Mouse (Mus musculus): ENCODE measurements at regions not wholly inside any gene's neighbourhood (a gene's known extent, or its start where the extent isn't known, plus 50 kb on each side); places are given as distances from the start of the nearest gene placed in this dataset.

DNA sequence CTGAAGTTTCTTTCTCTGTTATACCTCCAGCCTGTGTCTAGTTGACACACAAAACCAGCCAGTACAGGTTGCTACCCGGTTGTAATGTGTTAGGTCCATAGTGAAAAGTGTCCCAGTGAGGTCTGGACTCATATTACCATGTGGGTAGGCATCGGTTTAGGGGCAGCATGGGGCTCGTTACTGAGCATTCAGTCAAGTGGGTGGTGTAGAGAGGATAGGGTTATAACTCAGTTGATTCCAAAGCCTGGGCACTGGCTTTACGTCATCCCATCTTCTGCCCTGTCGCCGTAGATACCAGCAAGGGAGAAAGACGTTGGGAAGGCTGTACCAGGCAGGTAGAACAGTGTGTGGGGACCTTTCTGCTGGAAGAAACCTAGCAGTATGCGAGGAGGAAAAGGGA lies 129.2 kb upstream of the Slc38a2 start:
- Histone ChIP-seq H3K4me2 (ENCODE audit: low read length) (no peak overlapping the region), H3K9me3 (replicated peaks; ENCODE audit: low read length) (no peaks in the 10 kb centered on the region), H3K4me3 (replicated peaks; ENCODE audit: low read depth, low read length) (no peak overlapping the region), H3K4me1 (replicated peaks; ENCODE audit: insufficient read depth, low read length) (no peaks in the 10 kb centered on the region; the same call in 1 of the 2 replicates), H3K9ac (ENCODE audit: low read depth, low read length) (no peak overlapping the region), H3K27me3 (ENCODE audit: insufficient read depth, low read length) (no peaks in the 10 kb centered on the region), H3K36me3 (ENCODE audit: insufficient read depth, low read length) (no peaks in the 10 kb centered on the region), H3K27ac (no peak overlapping the region)
- TF ChIP-seq CTCF (IDR thresholded peaks at IDR 0.05; ENCODE audit: low read depth), result no peak
- DNase-seq (ENCODE audit: low spot score), result no peak
- no peak for ATAC-seq (replicated peaks; ENCODE audit: low FRiP score, low read depth)
- WGBS, result 82% methylated on average over 8 of the region's 8 CpGs

GRCm38 (mm10) chr15:96827931-96828330 lies 128.4 kb upstream of the Slc38a2 start:
- DNase-seq (ENCODE audit: low spot score), result no peak
- Histone ChIP-seq H3K27ac (no peak overlapping the region), H3K4me2 (ENCODE audit: low read length) (no peak overlapping the region), H3K4me1 (replicated peaks; ENCODE audit: insufficient read depth, low read length) (no peaks in the 10 kb centered on the region; the same call in 1 of the 2 replicates), H3K9ac (ENCODE audit: low read depth, low read length) (no peak overlapping the region), H3K36me3 (ENCODE audit: insufficient read depth, low read length) (no peaks in the 10 kb centered on the region), H3K27me3 (ENCODE audit: insufficient read depth, low read length) (no peaks in the 10 kb centered on the region), H3K4me3 (replicated peaks; ENCODE audit: low read depth, low read length) (no peak overlapping the region), H3K9me3 (replicated peaks; ENCODE audit: low read length) (no peaks in the 10 kb centered on the region)
- ATAC-seq (replicated peaks; ENCODE audit: low FRiP score, low read depth), result no peak
- WGBS, result 59% methylated on average over 8 of the region's 8 CpGs
- TF ChIP-seq CTCF (IDR thresholded peaks at IDR 0.05; ENCODE audit: low read depth), result no peak

DNA sequence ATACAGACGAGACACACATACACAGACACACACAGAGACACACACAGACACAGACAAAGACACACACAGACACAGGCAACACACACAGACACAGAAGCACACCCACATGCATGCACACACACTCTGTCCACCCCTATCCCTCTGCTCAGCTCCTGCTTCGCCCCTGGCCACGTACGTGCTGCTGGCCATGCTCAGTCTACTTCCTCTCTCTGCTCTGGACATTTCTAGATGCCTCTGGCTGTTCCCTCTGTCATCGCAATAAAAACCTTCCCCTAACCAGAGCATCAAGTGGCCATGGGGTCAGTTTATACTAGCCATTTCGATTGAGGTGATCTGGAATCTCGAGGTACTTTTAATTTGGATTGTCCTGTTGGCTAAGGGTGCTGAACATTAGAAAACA lies 118.9 kb upstream of the Slc38a2 start:
- 78% methylated on average over 7 of the region's 7 CpGs for WGBS

DNA sequence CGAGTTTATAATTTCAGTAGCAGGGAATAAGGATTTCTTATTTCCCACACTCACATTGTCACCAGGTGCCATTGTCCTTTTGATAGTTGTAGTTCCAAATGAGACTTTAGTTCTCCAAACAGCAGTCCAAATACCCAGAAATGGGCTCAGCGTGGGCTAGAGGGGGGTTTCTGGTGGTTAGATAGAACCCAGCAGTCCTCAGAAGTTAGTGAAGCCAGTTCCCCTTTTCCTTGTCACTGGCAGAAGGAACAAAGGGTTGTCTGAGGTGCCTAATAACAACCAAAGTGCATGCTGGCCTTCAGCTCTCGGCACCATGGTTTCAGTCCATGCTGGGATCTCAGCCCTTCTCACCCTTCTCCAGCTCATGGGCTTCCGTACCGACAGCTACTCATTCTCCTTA lies 118.1 kb upstream of the Slc38a2 start:
- no peak for ATAC-seq (replicated peaks; ENCODE audit: low FRiP score, low read depth)
- no peak overlapping the region for H3K27ac ChIP-seq

More for the DNA sequence above, 118.9 kb upstream of the Slc38a2 start:
- DNase-seq (ENCODE audit: low spot score), result no peak
- Histone ChIP-seq H3K27ac (no peak overlapping the region), H3K4me3 (replicated peaks; ENCODE audit: low read depth, low read length) (no peak overlapping the region), H3K9ac (ENCODE audit: low read depth, low read length) (no peak overlapping the region), H3K4me2 (ENCODE audit: low read length) (no peak overlapping the region), H3K4me1 (replicated peaks; ENCODE audit: insufficient read depth, low read length) (no peaks in the 10 kb centered on the region), H3K27me3 (ENCODE audit: insufficient read depth, low read length) (no peaks in the 10 kb centered on the region), H3K9me3 (replicated peaks; ENCODE audit: low read length) (no peaks in the 10 kb centered on the region), H3K36me3 (ENCODE audit: insufficient read depth, low read length) (no peaks in the 10 kb centered on the region)
- no peak for ATAC-seq (replicated peaks; ENCODE audit: low FRiP score, low read depth)
- no peak for TF ChIP-seq CTCF (IDR thresholded peaks at IDR 0.05; ENCODE audit: low read depth)

DNA sequence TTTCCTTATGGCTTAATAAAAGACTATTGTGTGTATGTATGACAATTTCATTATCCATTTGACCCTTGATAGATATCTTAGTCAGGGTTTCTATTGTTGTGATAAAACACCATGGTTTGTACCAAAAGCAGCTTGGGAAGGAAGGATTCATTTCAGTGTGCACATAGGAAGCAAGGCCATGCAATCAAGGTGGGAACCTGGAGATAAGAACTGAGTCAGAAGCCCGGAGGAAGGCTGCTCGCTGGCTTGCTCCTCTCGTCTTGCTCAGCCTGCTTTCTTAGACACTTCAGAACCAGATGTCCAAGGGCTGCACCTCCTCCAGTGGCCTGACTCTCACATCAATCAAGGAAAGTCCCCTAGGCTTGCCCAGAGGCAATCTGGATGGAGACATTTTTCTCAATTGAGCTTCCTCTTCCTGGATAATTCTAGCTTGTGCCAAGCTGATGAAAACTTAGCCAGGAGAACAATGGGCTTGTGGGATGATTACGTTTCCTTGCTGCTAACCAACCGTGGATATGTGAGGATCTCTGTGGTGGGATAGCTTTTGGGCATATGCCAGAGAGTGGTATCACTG lies 117.6 kb upstream of the Slc38a2 start:
- Histone ChIP-seq H3K27ac (no peak overlapping the region), H3K9me3 (replicated peaks; ENCODE audit: low read length) (0 out of 2 replicates have a peak, but pooled peaks cover 2% of the 10 kb centered on the region), H3K4me3 (replicated peaks; ENCODE audit: low read depth, low read length) (no peak overlapping the region), H3K4me1 (replicated peaks; ENCODE audit: insufficient read depth, low read length) (no peaks in the 10 kb centered on the region), H3K36me3 (ENCODE audit: insufficient read depth, low read length) (no peaks in the 10 kb centered on the region), H3K27me3 (ENCODE audit: insufficient read depth, low read length) (no peaks in the 10 kb centered on the region), H3K9ac (ENCODE audit: low read depth, low read length) (no peak overlapping the region), H3K4me2 (ENCODE audit: low read length) (no peak overlapping the region)
- TF ChIP-seq CTCF (IDR thresholded peaks at IDR 0.05; ENCODE audit: low read depth), result no peak
- WGBS, result 65% methylated on average over 5 of the region's 5 CpGs
- ATAC-seq (replicated peaks; ENCODE audit: low FRiP score, low read depth), result no peak
- DNase-seq (ENCODE audit: low spot score), result no peak

More for the DNA sequence above, 118.1 kb upstream of the Slc38a2 start:
- Histone ChIP-seq H3K4me2 (ENCODE audit: low read length) (no peak overlapping the region), H3K9me3 (replicated peaks; ENCODE audit: low read length) (no peaks in the 10 kb centered on the region), H3K4me3 (replicated peaks; ENCODE audit: low read depth, low read length) (no peak overlapping the region), H3K9ac (ENCODE audit: low read depth, low read length) (no peak overlapping the region), H3K27me3 (ENCODE audit: insufficient read depth, low read length) (no peaks in the 10 kb centered on the region), H3K36me3 (ENCODE audit: insufficient read depth, low read length) (no peaks in the 10 kb centered on the region), H3K4me1 (replicated peaks; ENCODE audit: insufficient read depth, low read length) (no peaks in the 10 kb centered on the region)
- no peak for TF ChIP-seq CTCF (IDR thresholded peaks at IDR 0.05; ENCODE audit: low read depth)
- WGBS, result 86% methylated on average over 5 of the region's 5 CpGs
- no peak for DNase-seq (ENCODE audit: low spot score)

- no peak for ATAC-seq (replicated peaks; ENCODE audit: low FRiP score, low read depth)
- no peak overlapping the region for H3K27ac ChIP-seq
- 45% methylated on average over 2 of the region's 2 CpGs for WGBS
These were observed 113.9 kb upstream of the Slc38a2 start for GRCm38 (mm10) chr15:96813472-96813871.

DNA sequence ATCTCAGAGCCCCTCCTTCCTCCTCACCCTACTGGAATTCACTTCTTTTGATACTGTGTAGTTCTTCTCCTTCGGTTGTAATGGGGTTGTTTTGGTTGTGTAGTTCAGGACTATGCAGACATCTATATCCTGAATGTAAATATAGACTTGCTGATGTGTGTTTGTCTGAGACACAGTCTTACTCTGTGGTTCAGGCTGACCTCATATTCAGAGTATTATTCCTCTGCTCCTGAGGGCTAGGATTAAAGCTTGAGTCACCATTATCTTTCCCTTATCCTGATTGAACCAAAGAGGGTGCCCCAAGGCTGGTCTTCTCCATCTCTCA lies 103.2 kb upstream of the Slc38a2 start:
- whole genome bisulfite sequencing, result 62% methylated on average over 1 of the region's 1 CpGs
- no peak for ATAC-seq (replicated peaks; ENCODE audit: low FRiP score, low read depth)
- H3K4me1 ChIP-seq (replicated peaks; ENCODE audit: insufficient read depth, low read length), result no peaks in the 10 kb centered on the region
- H3K27me3 ChIP-seq (ENCODE audit: insufficient read depth, low read length), result no peaks in the 10 kb centered on the region
- no peak overlapping the region for H3K27ac ChIP-seq
- TF ChIP-seq CTCF (IDR thresholded peaks at IDR 0.05; ENCODE audit: low read depth), result no peak
- H3K9me3 ChIP-seq (replicated peaks; ENCODE audit: low read length), result no peaks in the 10 kb centered on the region
- DNase-seq (ENCODE audit: low spot score), result no peak
- no peaks in the 10 kb centered on the region for H3K36me3 ChIP-seq (ENCODE audit: insufficient read depth, low read length)
- no peak overlapping the region for H3K4me2 ChIP-seq (ENCODE audit: low read length)
- H3K9ac ChIP-seq (ENCODE audit: low read depth, low read length), result no peak overlapping the region
- no peak overlapping the region for H3K4me3 ChIP-seq (replicated peaks; ENCODE audit: low read depth, low read length)

More at GRCm38 (mm10) chr15:96813472-96813871, 113.9 kb upstream of the Slc38a2 start:
- H3K4me3 ChIP-seq (replicated peaks; ENCODE audit: low read depth, low read length), result no peak overlapping the region
- no peaks in the 10 kb centered on the region for H3K4me1 ChIP-seq (replicated peaks; ENCODE audit: insufficient read depth, low read length)
- no peaks in the 10 kb centered on the region for H3K27me3 ChIP-seq (ENCODE audit: insufficient read depth, low read length)
- no peak for TF ChIP-seq CTCF (IDR thresholded peaks at IDR 0.05; ENCODE audit: low read depth)
- no peak overlapping the region for H3K9ac ChIP-seq (ENCODE audit: low read depth, low read length)
- H3K9me3 ChIP-seq (replicated peaks; ENCODE audit: low read length), result 0 out of 2 replicates have a peak, but pooled peaks cover 2% of the 10 kb centered on the region
- no peaks in the 10 kb centered on the region for H3K36me3 ChIP-seq (ENCODE audit: insufficient read depth, low read length)
- H3K4me2 ChIP-seq (ENCODE audit: low read length), result no peak overlapping the region
- no peak for DNase-seq (ENCODE audit: low spot score)
